Mouse (Mus musculus): Measurements from ENCODE around the gene Itpr1. TPM values are rescaled to one million over a fixed set of nuclear protein-coding genes. Genes with fewer than 3 reads are reported as not detected.

The Itpr1 gene
- polyA plus RNA-seq, 1 experiment: 42.5 TPM

DNA sequence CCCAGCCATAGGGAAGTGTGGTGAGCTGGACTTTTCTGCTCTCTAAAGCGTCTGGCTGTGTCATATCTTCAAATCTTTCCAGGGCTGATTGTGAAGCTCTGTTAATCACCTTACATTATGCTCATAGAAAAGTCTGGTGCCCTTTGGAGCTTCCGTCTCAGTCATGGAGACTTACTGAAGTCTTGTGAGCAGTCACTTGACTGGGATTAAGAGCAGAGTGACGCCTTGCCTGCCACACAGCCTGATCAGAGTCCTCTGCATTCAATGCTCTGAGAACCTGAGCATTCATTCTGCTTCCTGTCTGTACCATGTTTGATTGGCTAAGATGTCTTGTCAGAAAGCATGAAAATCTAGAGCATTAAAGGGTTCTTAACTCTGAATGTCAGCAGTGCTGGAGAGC is 314.7 kb downstream of the Itpr1 start:
- Histone ChIP-seq H3K36me3 (ENCODE audit: control insufficient read depth, insufficient read depth, low read length, poor library complexity, severe bottlenecking) (no peaks in the 10 kb centered on the region), H3K27ac (ENCODE audit: insufficient read depth, low read length) (no peak overlapping the region), H3K4me3 (ENCODE audit: low read depth, low read length) (no peak overlapping the region), H3K27me3 (ENCODE audit: control insufficient read depth, insufficient read depth, low read length, poor library complexity, severe bottlenecking) (no peaks in the 10 kb centered on the region), H3K9me3 (replicated peaks; ENCODE audit: control insufficient read depth, insufficient read depth, low read length, poor library complexity, severe bottlenecking) (no peaks in the 10 kb centered on the region), H3K9ac (ENCODE audit: low read depth, poor library complexity, severe bottlenecking) (no peak overlapping the region), H3K4me1 (ENCODE audit: control insufficient read depth, insufficient read depth, low read length) (peaks cover 3% of the 10 kb centered on the region)
- TF ChIP-seq CTCF (IDR thresholded peaks at IDR 0.05; ENCODE audit: low read depth, low read length) (no peak), EP300 (IDR thresholded peaks at IDR 0.05; ENCODE audit: insufficient read depth, low read depth, low read length) (no peak), POLR2A (IDR thresholded peaks at IDR 0.05; ENCODE audit: insufficient read depth, low read length) (no peak)

DNA sequence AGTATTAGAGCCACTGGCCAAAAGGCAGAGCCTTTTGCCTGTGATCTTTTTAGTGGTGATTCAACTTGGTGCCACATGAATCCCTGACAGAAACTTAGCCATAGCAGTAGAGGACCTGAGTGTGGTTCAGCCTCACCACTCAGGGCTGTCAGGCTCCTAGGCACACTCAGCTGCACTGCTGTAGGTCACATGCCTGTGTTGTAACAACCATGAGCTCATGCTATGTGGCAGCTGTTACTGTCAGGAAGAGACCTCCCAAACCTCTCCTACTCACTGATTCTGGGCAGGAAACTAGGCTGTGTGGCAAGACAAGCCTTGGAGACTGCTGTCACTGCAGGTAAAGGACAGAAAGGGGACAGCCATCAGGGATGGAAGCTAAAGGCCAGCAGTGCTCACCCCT is 315.1 kb downstream of the Itpr1 start:
- Histone ChIP-seq H3K27ac (ENCODE audit: insufficient read depth, low read length) (no peak overlapping the region), H3K4me3 (ENCODE audit: low read depth, low read length) (no peak overlapping the region), H3K4me1 (ENCODE audit: control insufficient read depth, insufficient read depth, low read length) (peaks cover 3% of the 10 kb centered on the region), H3K27me3 (ENCODE audit: control insufficient read depth, insufficient read depth, low read length, poor library complexity, severe bottlenecking) (no peaks in the 10 kb centered on the region), H3K9me3 (replicated peaks; ENCODE audit: control insufficient read depth, insufficient read depth, low read length, poor library complexity, severe bottlenecking) (no peaks in the 10 kb centered on the region), H3K36me3 (ENCODE audit: control insufficient read depth, insufficient read depth, low read length, poor library complexity, severe bottlenecking) (no peaks in the 10 kb centered on the region), H3K9ac (ENCODE audit: low read depth, poor library complexity, severe bottlenecking) (no peak overlapping the region)
- TF ChIP-seq EP300 (IDR thresholded peaks at IDR 0.05; ENCODE audit: insufficient read depth, low read depth, low read length): no peak
- no peak for TF ChIP-seq POLR2A (IDR thresholded peaks at IDR 0.05; ENCODE audit: insufficient read depth, low read length)
- no peak for TF ChIP-seq CTCF (IDR thresholded peaks at IDR 0.05; ENCODE audit: low read depth, low read length)

DNA sequence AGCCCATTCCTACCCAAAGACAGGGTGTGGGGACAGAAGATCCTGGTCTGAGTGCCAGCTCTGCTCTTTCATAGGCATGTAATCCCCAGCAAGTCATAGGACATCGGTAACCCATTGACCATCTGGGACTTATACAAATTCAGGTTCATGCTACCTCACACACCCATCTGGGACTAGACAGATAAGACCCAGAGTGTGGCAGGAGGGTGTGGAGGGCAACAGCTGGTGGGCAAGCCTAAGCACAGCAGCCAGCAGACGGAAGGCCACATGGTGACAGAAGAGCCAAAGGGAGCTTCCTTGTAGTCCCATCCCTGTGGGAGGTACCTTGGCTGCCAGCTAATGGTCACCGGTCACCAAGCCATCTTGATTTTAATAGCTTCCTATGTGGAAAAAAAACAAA is 316.3 kb downstream of the Itpr1 start:
- Histone ChIP-seq H3K4me1 (ENCODE audit: control insufficient read depth, insufficient read depth, low read length) (peaks cover 3% of the 10 kb centered on the region), H3K4me3 (ENCODE audit: low read depth, low read length) (no peak overlapping the region), H3K27me3 (ENCODE audit: control insufficient read depth, insufficient read depth, low read length, poor library complexity, severe bottlenecking) (no peaks in the 10 kb centered on the region), H3K36me3 (ENCODE audit: control insufficient read depth, insufficient read depth, low read length, poor library complexity, severe bottlenecking) (no peaks in the 10 kb centered on the region), H3K9ac (ENCODE audit: low read depth, poor library complexity, severe bottlenecking) (no peak overlapping the region), H3K9me3 (replicated peaks; ENCODE audit: control insufficient read depth, insufficient read depth, low read length, poor library complexity, severe bottlenecking) (no peaks in the 10 kb centered on the region), H3K27ac (ENCODE audit: insufficient read depth, low read length) (no peak overlapping the region)
- TF ChIP-seq EP300 (IDR thresholded peaks at IDR 0.05; ENCODE audit: insufficient read depth, low read depth, low read length) (no peak), POLR2A (IDR thresholded peaks at IDR 0.05; ENCODE audit: insufficient read depth, low read length) (no peak), CTCF (IDR thresholded peaks at IDR 0.05; ENCODE audit: low read depth, low read length) (no peak)

DNA sequence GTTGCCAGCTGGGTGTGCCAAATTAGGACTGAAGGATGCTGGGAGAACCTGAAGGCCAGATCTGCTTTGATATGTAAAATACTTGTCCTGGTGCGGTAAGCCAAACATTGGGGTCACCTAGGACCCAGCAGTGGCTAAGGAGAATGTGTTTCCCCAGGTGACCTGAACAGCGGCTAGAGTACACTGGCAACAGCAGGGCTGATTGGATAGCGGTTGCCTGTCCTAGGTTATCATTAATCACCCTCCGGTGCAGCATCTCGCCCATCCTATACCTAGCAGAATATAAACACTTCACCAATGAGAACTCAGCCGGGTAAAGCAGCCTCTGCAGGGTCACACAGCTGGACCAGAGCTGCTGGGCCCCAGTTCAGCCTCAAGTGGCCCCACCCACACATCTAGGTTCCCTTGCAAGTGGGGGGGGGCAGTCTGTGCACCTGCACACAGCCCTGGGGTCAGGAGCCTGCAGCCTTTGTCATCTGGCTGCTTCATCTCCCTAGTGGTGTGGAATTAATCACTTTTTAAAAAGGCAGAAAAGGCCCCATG is 318.0 kb downstream of the Itpr1 start:
- no peaks in the 10 kb centered on the region for H3K9me3 ChIP-seq (replicated peaks; ENCODE audit: control insufficient read depth, insufficient read depth, low read length, poor library complexity, severe bottlenecking)
- H3K36me3 ChIP-seq (ENCODE audit: control insufficient read depth, insufficient read depth, low read length, poor library complexity, severe bottlenecking): no peaks in the 10 kb centered on the region
- H3K27me3 ChIP-seq (ENCODE audit: control insufficient read depth, insufficient read depth, low read length, poor library complexity, severe bottlenecking): no peaks in the 10 kb centered on the region
- TF ChIP-seq POLR2A (IDR thresholded peaks at IDR 0.05; ENCODE audit: insufficient read depth, low read length) (no peak), EP300 (IDR thresholded peaks at IDR 0.05; ENCODE audit: insufficient read depth, low read depth, low read length) (0 out of 2 replicates have a peak, but pooled peaks have one; percentile 6), CTCF (IDR thresholded peaks at IDR 0.05; ENCODE audit: low read depth, low read length) (no peak)
- no peak overlapping the region for H3K27ac ChIP-seq (ENCODE audit: insufficient read depth, low read length)
- H3K4me3 ChIP-seq (ENCODE audit: low read depth, low read length): no peak overlapping the region
- peaks cover 3% of the 10 kb centered on the region for H3K4me1 ChIP-seq (ENCODE audit: control insufficient read depth, insufficient read depth, low read length)
- no peak overlapping the region for H3K9ac ChIP-seq (ENCODE audit: low read depth, poor library complexity, severe bottlenecking)

GRCm38 (mm10) chr6:108531324-108532311 is 318.7 kb downstream of the Itpr1 start:
- H3K4me3 ChIP-seq (ENCODE audit: low read depth, low read length): no peak overlapping the region
- no peaks in the 10 kb centered on the region for H3K27me3 ChIP-seq (ENCODE audit: control insufficient read depth, insufficient read depth, low read length, poor library complexity, severe bottlenecking)
- no peak for TF ChIP-seq POLR2A (IDR thresholded peaks at IDR 0.05; ENCODE audit: insufficient read depth, low read length)
- no peak for TF ChIP-seq EP300 (IDR thresholded peaks at IDR 0.05; ENCODE audit: insufficient read depth, low read depth, low read length)
- no peak for TF ChIP-seq CTCF (IDR thresholded peaks at IDR 0.05; ENCODE audit: low read depth, low read length)
- H3K9me3 ChIP-seq (replicated peaks; ENCODE audit: control insufficient read depth, insufficient read depth, low read length, poor library complexity, severe bottlenecking): no peaks in the 10 kb centered on the region
- peak overlapping the region; percentile 30; the same call in 1 of the 2 replicates for H3K27ac ChIP-seq (ENCODE audit: insufficient read depth, low read length)
- no peak overlapping the region for H3K9ac ChIP-seq (ENCODE audit: low read depth, poor library complexity, severe bottlenecking)
- H3K4me1 ChIP-seq (ENCODE audit: control insufficient read depth, insufficient read depth, low read length): peaks cover 3% of the 10 kb centered on the region
- no peaks in the 10 kb centered on the region for H3K36me3 ChIP-seq (ENCODE audit: control insufficient read depth, insufficient read depth, low read length, poor library complexity, severe bottlenecking)

All from ES-Bruce4 (cell line).